Mouse (Mus musculus): ENCODE measurements around the gene Vmn2r93.

Gene Vmn2r93

DNA sequence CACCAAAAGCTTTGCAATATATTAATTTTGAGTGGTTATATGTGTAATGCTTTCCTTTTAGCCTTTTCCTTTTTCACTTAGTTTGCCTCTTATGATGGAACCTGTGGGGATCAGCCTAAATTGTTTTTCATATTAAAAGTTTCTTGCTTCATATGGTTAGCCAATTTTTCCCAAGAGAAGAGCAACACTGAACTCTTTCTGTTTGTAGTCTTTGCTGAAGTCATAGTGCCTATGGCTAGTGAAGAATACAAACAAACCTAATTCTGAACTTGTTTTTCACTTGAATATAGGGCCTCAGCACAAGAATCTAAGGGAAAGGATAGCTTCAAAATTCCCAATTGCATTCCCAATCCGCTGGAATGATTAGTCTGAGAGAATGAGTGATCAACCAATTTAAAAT, at the start of gene Vmn2r93:
Gene Vmn2r93, plus strand, starts transcription at position 301 of the 400 bp plus-strand sequence.
- no peak for DNase-seq (ENCODE audit: low read depth, low spot score)

DNA sequence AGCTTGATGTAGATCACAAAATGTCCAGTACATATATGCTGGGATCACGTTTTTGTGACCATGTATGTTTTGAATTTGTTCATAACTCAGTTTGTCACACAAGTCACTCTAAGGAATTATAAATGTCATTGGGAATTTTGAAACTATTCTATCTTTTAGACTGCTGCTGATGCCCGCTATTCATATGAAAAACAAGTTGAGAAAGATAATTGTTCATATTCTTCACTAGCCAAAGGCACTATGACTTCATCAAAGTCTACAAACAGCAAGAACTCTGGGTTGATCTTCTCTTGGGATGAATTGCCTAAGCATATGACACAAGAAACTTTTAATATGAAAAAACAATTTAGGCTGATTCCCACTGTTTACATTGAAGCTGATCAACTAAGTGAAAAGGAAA, 20.2 kb upstream of the Vmn2r93 start, which contains the start of gene Vmn2r94:
Gene Vmn2r94, minus strand, starts transcription at position 101 of the 400 bp plus-strand sequence.
- DNase-seq (ENCODE audit: low read depth, low spot score), result no peak

DNA sequence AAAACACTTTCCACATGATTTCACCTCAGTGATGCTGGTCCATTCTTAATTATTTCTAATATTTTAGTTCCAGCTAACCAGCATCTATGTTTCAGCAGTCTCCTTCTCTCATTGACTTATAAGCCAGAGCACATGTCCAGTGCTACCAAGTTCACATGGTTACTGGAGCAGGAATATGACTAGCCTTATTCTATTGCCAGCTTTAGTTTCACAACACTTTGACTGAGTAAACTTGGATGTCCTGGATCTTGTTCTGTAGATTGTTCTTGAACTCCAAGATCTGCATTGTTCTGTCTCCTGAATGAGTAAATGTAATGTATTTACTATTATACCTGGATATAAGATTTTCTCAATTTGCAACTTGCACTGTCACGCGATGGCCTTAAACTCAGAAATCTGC, 25.1 kb downstream of the Vmn2r93 start:
- DNase-seq (ENCODE audit: low read depth, low spot score), result no peak

DNA sequence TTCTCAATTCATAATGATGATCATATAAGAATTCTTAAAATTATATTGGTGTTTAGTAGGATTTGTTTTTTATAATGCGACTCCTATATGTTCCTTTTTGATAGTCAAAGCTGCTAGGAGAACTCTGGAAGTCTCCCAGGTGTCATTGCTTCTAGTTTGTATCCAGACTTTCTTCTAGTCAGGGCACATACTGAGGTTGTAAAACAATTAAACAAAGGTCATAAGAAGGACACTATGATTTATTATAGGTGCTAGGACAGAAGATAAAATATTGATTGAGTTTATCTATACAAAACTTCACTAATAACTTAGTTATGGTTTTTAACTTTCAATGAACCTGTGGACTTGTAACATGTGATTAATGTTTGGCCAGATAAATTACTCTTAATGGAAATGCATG, 62.1 kb downstream of the Vmn2r93 start:
- DNase-seq (ENCODE audit: low read depth, low spot score), result no peak

DNA sequence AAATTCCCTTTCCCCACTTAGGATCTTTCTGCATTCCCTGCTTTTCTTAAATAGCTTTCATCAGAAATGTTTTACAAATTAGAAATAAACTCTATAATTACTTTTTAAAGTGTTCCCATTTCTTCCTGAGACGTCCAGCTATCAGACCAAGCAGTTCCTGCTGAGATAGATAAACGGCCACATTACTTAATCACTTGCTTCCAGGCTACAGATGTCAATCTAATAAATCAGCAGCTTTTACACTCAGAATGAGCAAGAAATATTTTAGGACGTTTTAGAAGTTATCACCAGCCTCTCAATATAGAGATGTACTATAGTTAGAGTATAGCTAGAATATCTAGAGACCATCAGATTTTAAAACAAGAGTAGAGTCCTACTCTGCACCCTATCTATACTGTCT, 62.7 kb downstream of the Vmn2r93 start:
- DNase-seq (ENCODE audit: low read depth, low spot score), result no peak
